Mouse (Mus musculus): Measurements from ENCODE around the gene Gm3453. TPM values are rescaled to one million over a fixed set of nuclear protein-coding genes. Genes with fewer than 3 reads are reported as not detected.
A peak's percentile ranks its signal among the peaks of the same experiment; 100 is the strongest.
"Not testable (repeated sequence)": the region's sequence is repeated elsewhere in the genome, so short reads cannot be mapped to it uniquely, and the experiment has no call there.

Gm3453 gene
- total RNA-seq (2021), result not detected
- long read RNA-seq, result 0 reads

GRCm38 (mm10) chr14:5979037-5979436 lies at the start of gene Gm3453:
Gene Gm3453 (minus strand): TSS chr14:5979137.
- not testable (repeated sequence) for DNase-seq (ENCODE audit: low spot score in 2 of 2)

- not testable (repeated sequence) for DNase-seq (ENCODE audit: low spot score in 2 of 2)
Measured at GRCm38 (mm10) chr14:5987136-5987535, 8.2 kb upstream of the Gm3453 start.

GRCm38 (mm10) chr14:5962441-5962840 lies 16.5 kb downstream of the Gm3453 start:
- not testable (repeated sequence) for DNase-seq (ENCODE audit: low spot score in 2 of 2)

- DNase-seq (ENCODE audit: low spot score in 2 of 2), result not testable (repeated sequence)
Measured at GRCm38 (mm10) chr14:5961635-5962034, 17.3 kb downstream of the Gm3453 start, which contains the start of gene Gm3248. Gene Gm3248 (minus strand): TSS chr14:5961745.

- not testable (repeated sequence) for DNase-seq (ENCODE audit: low spot score in 2 of 2)
Measured at GRCm38 (mm10) chr14:5961102-5961501, 17.8 kb downstream of the Gm3453 start.

GRCm38 (mm10) chr14:5960479-5960878 lies 18.5 kb downstream of the Gm3453 start:
- DNase-seq (ENCODE audit: low spot score in 2 of 2), result peak; percentile 6 to 40

- DNase-seq (ENCODE audit: low spot score in 2 of 2), result not testable (repeated sequence)
Measured at GRCm38 (mm10) chr14:5923276-5923675, 55.7 kb downstream of the Gm3453 start.

Other genes with a start within 250 kb of the Gm3453 start
- under 1 TPM; 0.30 TPM for gene Gm3373, start 237.6 kb downstream of the Gm3453 start, total RNA-seq (2021)
- gene Gm3383, start 171.2 kb downstream of the Gm3453 start, total RNA-seq (2021), result 1 to 10 TPM; 3.0 to 3.6 TPM
- gene Gm3424, start 148.8 kb downstream of the Gm3453 start, total RNA-seq (2021), result not detected
- gene Gm8237, start 98.8 kb downstream of the Gm3453 start, total RNA-seq (2021), result under 1 TPM; 0.59 to 0.91 TPM
- gene Gm3248, start 17.4 kb downstream of the Gm3453 start, total RNA-seq (2021), result 1 to 10 TPM in 1 of 2 experiments, under 1 TPM in 1; 0.67 to 1.2 TPM
- not detected for gene Gm6337, start 79.1 kb upstream of the Gm3453 start, total RNA-seq (2021)
- gene Gm8206, start 114.8 kb upstream of the Gm3453 start, total RNA-seq (2021), result under 1 TPM in 1 of 2 experiments, not detected in 1; 0.23 TPM
- gene Gm3468, start 129.5 kb upstream of the Gm3453 start, total RNA-seq (2021), result under 1 TPM; 0.72 to 0.74 TPM
- gene Gm3476, start 146.7 kb upstream of the Gm3453 start, total RNA-seq (2021), result not detected
- 1 to 10 TPM; 1.2 TPM for gene Gm21560, start 240.2 kb upstream of the Gm3453 start, total RNA-seq (2021)

All from layer of hippocampus, adult 18-20 months (tissue).